Mouse (Mus musculus): ENCODE measurements around the gene Cntnap1.
A peak's percentile ranks its signal among the peaks of the same experiment; 100 is the strongest.

The Cntnap1 gene

GRCm38 (mm10) chr11:101171721-101172433 is 1.6 kb downstream of the Cntnap1 start:
- DNase-seq, result peak; percentile 84

GRCm38 (mm10) chr11:101172434-101172815 is 2.1 kb downstream of the Cntnap1 start:
- DNase-seq, result no peak

GRCm38 (mm10) chr11:101173112-101173511 is 2.8 kb downstream of the Cntnap1 start:
- DNase-seq, result peak; percentile 89

GRCm38 (mm10) chr11:101173631-101174388 is 3.5 kb downstream of the Cntnap1 start:
- peak; percentile 90 for DNase-seq

GRCm38 (mm10) chr11:101174389-101174745 is 4.0 kb downstream of the Cntnap1 start:
- DNase-seq, result no peak

DNA sequence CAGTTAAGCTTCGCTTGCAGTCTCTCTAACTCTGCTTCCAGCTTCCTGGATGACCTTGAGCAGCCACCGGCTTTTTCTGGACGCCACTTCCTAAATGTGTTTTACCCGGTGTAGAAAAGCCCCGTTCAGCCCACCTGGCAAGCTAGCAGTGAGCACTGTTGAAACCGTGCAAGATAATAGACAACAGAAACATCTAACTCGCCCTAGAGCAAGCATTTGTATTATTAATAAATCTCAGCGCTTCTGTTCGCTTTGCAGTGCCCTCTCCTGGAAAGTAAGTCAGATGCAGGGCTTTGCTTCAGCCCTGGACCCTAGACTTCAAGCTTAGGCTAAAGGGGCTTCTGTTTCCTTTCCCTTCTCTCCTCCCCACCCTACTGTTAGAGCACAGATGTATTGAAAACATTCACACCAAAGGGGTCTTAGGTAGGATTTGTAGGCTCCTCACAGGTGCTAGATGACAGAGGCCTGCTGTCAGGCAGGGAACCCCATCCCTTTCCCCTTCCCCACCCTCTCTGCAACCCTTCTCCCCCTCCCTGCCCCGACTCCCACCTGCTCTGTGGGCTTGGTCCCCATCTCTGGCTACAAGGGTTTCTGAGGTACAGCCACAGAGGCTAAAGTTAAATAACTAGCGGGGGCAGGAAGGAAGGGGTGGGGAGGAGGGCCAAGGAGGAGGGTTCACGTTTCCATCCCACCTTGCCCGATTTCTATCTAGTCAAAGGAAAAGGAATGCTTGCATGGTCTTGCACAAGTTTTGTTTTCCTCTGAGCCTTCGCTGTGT is 4.7 kb downstream of the Cntnap1 start, which contains the start of gene Ccr10:
Gene Ccr10 (minus strand): TSS at position 593 of the 778 bp plus-strand sequence.
- DNase-seq, result no peak

- no peak for DNase-seq
Observed at GRCm38 (mm10) chr11:101175636-101176116, 5.4 kb downstream of the Cntnap1 start.

- peak; percentile 58 for DNase-seq
Observed at GRCm38 (mm10) chr11:101176117-101176691, 5.9 kb downstream of the Cntnap1 start.

- DNase-seq, result peak; percentile 65
Observed at GRCm38 (mm10) chr11:101176933-101177773, 6.8 kb downstream of the Cntnap1 start.

DNA sequence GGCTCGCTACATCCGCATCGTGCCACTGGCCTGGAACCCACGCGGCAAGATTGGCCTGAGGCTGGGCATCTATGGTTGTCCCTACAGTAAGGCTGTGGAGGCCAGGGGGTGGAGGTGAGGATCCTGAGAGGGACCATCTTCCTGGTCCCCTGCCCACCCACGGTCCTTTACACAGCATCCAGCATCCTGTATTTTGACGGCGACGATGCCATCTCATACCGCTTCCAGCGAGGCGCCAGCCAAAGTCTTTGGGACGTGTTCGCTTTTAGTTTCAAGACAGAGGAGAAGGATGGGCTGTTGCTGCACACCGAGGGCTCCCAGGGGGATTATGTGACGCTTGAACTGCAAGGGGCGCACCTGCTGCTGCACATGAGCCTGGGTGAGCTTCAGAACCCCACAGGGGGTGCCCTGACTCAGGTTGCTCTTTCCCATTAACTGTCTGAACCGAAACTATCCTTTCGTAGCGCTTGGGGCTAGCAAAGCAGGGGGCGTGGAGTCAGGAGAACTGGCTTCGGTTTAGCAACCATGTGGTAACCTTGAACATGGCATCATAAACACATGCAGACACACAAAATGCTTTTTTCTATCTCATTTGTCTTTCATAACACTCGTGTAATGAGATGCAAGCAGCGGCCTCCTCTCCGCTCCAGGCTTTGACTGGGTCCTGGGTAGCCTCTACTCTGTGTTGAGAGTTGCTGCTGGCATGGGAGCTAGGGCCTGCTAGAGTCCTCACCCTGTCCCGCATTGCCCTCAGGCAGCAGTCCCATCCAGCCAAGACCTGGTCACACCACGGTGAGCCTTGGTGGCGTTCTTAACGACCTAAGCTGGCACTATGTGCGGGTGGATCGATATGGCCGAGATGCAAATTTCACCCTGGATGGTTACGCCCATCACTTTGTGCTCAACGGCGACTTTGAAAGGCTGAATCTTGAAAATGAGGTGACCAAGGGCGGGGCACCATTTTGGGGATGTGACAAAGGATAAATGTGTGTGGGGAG is 8.0 kb downstream of the Cntnap1 start:
- no peak for DNase-seq

DNA sequence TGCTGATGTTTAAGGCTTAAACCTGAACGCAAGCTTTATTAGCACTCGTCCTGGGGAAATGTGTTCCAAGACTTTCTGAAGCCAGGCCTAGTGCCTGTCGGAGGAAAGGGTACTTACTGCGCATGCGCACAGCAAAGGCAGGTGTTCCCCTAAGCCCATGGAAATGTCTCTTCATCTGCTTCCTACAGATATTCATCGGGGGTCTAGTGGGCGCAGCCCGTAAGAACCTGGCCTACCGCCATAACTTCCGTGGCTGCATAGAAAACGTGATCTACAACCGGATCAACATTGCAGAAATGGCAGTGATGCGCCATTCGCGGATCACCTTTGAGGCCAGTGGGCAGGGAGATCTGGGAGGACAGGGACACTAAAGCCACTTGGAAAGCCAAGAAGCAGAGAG is 9.0 kb downstream of the Cntnap1 start:
- DNase-seq, result no peak

DNA sequence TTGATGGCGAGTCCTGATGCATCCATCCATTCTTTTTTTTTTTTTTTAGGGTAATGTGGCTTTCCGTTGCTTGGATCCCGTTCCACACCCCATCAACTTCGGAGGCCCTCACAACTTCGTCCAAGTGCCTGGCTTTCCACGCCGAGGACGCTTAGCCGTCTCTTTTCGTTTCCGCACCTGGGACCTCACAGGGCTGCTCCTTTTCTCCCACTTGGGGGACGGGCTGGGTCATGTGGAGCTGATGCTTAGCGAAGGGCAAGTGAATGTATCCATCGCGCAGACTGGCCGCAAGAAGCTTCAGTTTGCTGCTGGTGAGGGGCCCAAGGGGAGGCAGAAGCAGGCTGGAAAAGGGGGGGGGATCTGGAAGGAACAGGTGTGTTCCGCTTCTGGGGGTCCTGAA is 9.9 kb downstream of the Cntnap1 start:
- DNase-seq, result no peak

GRCm38 (mm10) chr11:101180846-101181740 is 10.8 kb downstream of the Cntnap1 start:
- peak; percentile 61 for DNase-seq

DNA sequence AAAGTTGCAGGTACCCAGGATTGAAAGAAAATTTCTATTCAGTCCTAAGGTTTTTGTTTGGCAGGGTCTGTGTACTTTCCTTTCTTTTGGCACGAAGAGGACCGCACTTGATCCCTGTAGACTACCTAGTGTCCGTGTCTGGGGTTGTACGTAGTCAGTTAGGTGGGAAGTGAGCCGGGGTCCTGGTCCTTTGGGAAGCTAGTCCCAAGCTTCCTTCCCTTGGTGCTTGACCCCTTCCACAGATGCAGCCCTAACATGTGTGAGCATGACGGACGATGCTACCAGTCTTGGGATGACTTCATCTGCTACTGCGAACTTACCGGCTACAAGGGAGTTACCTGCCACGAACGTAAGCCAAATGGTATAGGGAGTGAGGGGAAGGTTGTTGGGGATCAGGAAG is 11.6 kb downstream of the Cntnap1 start:
- DNase-seq, result no peak

DNA sequence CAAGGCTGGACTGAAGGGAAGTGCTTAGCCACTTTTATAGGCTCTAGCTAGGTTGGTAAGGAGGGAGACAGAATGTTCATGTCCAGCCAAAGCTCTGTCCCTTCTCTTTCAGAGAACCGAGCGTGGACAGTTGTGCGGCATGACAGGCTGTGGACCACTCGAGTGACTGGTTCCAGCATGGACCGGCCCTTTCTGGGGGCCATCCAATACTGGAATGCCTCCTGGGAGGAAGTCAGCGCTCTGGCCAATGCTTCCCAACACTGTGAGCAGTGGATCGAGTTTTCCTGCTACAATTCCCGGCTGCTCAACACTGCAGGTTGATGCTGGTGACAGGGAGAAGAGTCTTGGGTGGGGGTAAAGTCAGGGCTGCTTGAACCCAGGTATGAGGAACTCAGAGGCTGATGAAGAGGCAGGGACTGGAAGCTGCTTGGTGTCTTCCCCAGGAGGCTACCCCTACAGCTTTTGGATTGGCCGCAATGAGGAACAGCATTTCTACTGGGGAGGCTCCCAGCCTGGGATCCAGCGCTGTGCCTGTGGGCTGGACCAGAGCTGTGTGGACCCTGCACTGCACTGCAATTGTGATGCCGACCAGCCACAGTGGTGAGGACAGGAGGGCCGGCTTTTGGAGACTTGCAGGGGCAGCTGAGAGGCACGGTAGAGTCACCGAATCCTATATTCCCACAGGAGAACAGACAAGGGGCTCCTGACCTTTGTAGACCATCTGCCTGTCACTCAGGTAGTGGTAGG is 12.6 kb downstream of the Cntnap1 start:
- no peak for DNase-seq

DNA sequence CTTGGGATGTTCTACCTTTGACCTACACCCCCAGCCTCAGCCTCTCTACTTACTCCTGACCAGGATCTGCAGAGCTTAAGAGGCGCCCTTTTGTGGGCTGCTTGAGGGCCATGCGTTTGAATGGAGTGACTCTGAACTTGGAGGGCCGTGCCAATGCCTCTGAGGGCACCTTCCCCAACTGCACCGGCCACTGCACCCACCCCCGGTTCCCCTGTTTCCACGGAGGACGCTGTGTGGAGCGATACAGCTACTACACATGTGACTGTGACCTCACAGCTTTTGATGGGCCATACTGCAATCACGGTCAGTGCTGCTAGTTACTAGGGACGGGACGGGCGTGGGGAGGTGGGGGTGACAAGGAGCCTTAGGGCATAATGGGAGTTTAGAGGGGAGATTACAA is 14.7 kb downstream of the Cntnap1 start:
- no peak for DNase-seq

GRCm38 (mm10) chr11:101185441-101185840 is 15.1 kb downstream of the Cntnap1 start:
- DNase-seq, result no peak

DNA sequence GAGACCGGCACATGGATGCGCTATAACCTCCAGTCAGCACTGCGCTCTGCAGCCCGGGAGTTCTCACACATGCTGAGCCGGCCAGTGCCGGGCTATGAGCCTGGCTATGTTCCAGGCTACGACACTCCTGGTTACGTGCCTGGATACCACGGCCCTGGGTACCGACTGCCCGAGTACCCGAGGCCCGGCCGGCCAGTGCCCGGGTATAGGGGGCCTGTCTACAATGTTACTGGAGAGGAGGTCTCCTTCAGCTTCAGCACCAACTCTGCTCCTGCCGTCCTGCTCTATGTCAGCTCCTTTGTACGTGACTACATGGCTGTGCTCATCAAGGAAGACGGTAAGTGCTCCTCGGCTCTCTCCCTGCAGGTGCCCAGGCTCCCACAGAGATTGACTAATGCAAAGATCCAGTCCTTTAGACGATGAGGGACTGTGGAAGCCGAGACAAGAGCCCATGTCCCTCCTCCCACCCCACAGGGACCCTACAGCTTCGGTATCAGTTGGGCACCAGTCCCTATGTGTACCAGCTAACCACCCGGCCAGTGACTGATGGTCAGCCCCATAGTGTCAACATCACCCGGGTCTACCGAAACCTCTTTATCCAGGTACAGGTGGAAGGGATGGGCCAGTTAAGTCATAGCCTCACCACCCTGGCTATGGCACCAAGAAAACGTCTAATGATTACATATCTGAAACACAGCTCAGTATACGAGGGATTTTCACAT is 16.4 kb downstream of the Cntnap1 start:
- no peak for DNase-seq

Measured in kidney, postnatal 14 days (tissue).